Mouse (Mus musculus): ENCODE data around the gene Dchs1.
"Not testable (repeated sequence)": the region's sequence is repeated elsewhere in the genome, so short reads cannot be mapped to it uniquely, and the experiment has no call there.

The Dchs1 gene

DNA sequence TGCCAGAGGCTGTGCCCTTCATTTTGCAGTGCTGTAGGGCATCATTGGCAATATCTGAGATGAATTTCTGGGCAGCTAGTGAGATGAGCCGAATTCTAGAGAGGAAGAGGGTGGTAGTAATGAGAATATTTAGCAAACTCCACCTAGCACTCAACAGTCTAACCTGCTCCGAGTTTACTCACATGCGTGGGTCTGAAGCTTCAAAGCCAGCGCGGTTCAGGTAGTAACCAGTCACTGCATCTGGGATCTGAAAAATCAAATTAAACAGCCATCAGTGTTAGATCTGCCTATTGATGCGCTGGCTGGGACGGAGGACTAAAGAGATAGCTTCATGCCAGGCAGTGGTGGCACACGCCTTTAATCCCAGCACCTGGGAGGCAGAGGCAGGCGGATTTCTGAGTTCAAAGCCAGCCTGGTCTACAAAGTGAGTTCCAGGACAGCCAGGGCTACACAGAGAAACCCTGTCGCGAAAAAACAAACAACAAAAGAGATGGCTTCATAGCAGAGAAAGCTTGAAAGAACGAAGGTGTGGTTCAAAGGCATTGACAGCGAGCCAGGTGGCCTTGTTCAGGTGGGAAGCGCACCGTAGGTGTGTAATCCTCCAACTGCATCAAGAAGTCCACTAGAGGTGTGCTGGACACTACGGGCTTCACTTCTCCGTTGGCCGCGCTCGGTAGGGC lies 44.1 kb downstream of the Dchs1 start:
- not testable (repeated sequence) for DNase-seq (ENCODE audit: low read depth, low spot score)

DNA sequence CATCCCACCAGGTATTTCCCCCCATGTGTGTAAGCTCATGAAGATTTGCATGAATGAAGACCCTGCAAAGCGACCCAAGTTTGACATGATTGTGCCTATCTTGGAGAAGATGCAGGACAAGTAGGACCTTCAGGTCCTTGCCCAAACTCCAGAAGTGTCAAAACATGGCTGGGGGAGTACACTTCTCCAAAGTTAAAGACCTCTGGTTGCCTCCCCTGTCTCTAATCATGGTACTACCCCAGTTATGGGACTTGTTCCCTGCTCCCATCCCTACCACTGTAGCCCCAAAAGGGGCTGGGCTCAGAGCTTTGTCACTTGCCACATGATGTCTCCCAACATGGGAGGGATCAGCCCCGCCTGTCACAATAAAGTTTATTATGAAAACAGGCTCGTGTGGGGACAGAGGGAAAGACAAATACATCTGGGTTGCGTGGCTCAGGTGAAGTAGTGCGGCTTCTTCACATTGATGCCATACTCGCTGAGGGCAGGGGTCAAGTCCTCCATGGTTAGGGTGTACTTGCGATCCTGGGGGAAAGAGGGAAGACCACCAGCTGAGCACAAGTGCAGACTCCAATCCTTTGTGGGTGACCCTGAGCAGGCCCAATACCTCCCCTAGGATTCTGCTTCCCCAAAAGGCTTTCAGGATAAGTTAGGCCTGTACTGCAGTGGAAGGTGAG lies 44.8 kb downstream of the Dchs1 start:
- not testable (repeated sequence) for DNase-seq (ENCODE audit: low read depth, low spot score)

DNA sequence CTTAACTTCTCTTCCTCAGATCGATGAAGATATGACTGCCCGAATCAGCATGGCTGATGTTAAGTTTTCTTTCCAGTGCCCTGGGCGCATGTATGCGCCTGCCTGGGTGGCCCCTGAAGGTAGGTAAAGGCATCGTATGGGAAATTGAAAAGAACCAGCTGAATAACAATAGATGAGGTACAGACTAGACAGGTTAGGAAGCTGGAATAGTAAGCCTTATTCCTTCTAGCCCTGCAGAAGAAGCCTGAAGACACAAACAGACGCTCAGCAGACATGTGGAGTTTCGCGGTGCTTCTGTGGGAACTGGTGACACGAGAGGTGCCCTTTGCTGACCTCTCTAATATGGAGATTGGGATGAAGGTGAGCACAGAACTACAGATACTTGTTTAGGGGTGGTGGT lies 45.5 kb downstream of the Dchs1 start:
- no peak for DNase-seq (ENCODE audit: low read depth, low spot score)

DNA sequence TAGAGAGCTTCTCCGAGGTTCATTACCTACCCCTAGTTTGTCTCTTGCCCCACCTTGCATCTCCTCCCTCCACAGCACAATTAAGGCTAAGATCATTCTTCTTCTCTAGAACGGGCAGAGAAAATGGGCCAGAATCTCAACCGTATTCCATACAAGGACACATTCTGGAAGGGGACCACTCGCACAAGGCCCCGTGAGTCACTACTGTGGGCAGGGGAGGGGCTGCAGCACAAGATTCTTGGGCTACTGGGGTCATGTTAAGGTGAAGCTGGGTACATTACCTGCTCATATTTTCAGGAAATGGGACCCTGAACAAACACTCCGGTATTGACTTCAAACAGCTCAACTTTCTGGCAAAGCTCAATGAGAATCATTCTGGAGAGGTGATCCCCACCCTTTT lies 46.6 kb downstream of the Dchs1 start:
- DNase-seq (ENCODE audit: low read depth, low spot score), result no peak

DNA sequence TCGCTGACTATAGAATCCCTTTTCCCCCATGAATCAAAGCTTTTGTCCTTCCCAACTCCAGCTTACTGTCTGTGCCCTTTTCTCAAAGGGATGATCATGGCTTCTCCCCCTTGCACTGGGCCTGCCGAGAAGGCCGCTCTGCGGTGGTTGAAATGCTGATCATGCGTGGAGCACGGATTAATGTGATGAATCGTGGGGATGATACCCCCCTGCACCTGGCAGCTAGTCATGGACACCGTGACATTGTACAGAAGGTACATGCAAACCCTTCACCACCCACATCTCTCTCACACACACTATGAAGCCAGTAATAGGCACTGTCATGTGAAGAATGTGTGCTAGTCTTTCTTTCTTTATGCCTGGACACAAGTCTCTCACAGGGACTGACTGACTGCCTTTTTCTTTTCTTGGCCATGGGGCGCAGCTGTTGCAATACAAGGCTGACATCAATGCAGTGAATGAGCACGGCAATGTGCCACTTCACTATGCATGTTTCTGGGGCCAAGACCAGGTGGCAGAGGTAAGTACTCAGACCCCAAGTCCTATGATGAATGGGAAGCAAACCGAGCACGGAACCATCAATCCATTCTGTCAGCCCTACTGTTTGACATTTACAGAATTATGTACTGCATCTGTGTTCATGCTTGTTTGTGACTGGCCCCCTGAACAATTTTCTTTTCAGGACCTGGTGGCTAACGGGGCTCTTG lies 47.2 kb downstream of the Dchs1 start:
- DNase-seq (ENCODE audit: low read depth, low spot score), result no peak

DNA sequence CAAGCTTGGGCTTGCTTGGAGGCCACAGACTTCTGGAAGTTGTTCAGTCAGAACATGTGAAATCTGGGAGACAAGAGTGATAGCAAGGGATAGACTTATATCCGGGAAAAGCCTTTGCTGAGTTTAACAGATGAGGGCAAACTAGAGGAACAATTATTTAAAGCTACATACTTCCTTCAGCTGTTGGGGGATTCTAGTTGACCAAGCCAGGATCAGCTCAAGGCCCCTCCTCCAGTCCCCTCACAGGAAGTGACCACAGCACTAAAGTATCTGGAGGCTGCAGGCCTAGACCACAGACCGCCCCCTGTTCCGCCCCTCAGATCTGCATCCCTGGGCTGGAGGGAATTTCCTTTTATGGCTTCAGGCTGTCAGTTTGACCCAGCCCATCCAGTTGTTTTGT lies 48.5 kb downstream of the Dchs1 start:
- peak; percentile 44 for DNase-seq (ENCODE audit: low read depth, low spot score)

DNA sequence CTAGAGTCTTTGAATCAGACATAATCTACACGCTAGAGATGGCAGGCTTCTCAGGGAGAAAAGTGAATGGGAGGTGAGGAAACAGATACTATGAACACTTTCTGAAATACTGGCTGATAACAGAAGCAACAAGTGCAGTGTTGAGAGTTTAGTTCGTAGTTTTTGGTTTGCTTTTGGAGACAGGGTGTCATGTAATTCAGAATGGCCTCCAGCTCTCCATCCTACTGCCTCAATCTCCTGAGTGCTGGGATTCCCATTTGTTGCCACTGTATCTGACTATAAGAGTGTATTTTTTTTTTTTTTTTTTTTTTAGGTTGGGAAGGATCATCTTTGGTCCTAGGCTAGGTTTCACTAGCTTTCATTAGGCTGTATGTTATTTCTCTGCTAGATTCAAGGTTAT lies 49.2 kb downstream of the Dchs1 start:
- no peak for DNase-seq (ENCODE audit: low read depth, low spot score)

DNA sequence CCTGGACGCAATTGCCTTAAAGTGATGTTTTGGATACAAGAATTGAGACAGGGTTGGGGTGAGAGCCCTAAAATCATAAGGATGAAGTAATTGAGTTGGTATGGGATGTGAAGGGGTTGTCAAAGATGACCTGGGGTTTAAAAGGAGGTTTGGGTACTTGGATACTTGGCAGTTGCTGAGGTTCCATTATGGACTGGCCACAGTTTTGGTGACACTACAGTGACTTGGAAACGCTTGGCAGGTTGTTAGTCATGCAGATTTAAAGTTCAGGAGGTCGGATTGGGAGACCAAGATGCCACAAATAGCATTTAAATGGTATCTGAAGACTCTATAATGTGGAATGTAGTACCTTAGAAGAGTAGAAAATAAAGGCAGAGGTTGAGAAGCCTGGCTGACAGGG lies 49.8 kb downstream of the Dchs1 start:
- DNase-seq (ENCODE audit: low read depth, low spot score), result no peak

DNA sequence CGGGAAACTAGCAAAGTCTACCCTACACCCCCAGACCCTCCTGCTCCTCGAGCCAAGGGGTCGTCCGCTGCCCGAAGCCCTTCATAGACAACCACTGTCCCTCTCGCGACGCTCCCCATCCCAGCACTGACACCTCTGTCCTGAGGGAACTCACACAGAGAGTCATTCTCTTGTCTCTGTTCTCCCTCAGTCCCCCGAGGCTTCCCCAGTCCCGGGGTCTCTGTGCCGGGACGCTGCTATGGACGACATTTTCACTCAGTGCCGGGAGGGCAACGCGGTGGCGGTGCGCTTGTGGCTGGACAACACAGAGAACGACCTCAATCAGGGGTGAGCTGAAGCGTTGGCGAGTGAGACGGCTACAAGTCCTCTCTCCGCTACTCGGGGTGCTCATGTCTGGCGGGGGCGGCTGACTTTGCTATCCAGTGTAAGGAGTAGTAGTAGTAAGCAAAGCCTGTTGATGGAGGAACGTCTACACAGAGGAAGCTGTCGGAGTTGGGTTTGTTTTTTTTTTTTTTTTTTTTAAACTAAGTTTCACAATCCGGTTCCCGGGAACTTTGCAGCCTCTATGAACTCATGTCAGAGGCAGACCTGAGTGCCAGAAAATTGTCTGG lies 50.4 kb downstream of the Dchs1 start, which contains the start of gene Rrp8:
Gene Rrp8, minus strand, starts transcription at position 475 of the 611 bp plus-strand sequence.
- peak; percentile 30 for DNase-seq (ENCODE audit: low read depth, low spot score)

DNA sequence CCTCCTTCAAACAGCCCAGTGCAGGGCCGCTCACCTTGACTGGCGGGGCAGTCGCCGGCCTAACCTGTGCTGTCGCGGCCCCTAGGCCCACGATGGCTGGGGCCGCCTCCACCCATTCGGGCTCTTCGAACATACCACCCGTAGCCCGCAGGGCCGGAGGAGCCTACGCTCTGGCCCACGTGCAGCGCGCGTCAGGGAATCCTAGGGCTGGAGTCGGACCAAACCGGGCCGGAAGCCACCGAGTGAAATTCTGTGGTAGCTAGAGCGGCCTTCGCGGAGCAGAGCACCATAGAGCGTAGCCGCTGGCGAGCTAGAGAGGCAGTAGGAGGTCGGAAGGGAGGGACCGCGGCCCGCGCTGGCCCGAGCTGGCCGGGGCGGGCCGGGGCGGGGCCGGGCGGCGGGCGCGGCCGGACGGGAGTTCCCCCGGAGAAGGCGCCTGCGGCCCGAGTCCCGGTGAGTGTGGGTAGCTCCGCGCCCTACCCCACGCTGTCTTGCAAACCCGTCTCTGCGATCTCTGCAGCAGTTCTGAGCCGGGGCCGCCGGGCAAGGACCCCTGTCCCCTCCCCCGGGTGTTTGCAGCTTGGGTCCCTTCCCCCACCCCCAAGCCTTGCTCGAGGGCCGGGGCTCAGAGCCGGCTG lies 51.1 kb downstream of the Dchs1 start, which contains the start of gene Ilk:
Gene Ilk, plus strand, starts transcription at position 329 of the 638 bp plus-strand sequence.
- DNase-seq (ENCODE audit: low read depth, low spot score), result peak; percentile 92

DNA sequence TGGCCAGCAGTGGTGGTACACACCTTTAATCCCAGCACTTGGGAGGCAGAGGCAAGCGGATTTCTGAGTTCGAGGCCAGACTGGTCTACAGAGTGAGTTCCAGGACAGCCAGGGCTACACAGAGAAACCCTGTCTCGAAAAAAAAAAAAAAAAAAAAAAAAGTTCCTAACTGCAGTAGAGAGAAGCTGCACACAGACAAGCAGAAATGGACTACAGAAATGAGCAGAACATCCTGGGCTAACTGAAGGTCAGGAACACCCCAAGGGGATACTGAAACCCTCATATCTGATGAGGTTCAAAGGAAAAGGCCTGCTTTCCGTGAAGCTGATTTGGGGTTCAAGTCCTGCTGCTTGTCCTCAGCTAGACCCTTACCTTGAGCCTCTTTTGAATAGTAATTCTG lies 52.0 kb downstream of the Dchs1 start:
- DNase-seq (ENCODE audit: low read depth, low spot score), result not testable (repeated sequence)

DNA sequence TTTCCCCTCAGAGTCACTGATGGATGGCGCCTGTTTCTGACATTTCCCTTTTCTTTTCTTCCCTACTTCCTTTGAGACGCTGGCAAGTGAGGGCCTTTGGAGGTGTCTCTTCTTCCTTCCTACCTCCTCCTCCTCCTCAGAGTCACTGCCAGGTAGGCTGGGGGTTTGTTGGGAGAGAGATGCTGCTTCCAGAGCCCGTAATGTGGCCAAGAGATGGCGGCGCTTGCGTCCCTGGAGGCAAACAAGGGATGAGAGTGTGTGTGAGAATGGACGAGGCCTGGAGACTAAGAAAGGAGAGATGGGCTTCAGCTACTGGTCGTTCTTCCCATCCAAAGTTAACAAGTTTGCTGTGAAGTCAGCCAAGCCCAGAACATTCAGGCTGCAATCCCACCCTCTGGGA lies 52.6 kb downstream of the Dchs1 start:
- no peak for DNase-seq (ENCODE audit: low read depth, low spot score)

DNA sequence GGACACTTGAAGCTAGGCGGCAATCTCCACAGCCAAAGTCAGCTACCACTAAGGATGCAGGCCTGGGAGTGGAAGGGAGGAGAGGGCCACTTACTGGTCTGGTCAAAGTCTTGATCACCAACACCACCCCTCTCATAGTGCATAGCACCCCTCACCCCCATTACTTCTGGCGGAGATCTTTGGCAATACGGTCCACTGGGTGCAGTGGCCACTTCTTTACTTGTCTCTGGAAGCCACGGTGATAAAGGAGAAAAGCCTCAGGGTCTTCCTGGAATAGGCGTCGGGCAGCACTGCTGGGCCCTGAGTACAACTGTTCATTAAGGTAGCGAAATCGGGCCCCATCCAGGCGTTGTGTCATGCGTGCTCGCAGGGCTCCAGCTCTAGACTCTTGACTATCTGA lies 53.6 kb downstream of the Dchs1 start:
- DNase-seq (ENCODE audit: low read depth, low spot score), result no peak

DNA sequence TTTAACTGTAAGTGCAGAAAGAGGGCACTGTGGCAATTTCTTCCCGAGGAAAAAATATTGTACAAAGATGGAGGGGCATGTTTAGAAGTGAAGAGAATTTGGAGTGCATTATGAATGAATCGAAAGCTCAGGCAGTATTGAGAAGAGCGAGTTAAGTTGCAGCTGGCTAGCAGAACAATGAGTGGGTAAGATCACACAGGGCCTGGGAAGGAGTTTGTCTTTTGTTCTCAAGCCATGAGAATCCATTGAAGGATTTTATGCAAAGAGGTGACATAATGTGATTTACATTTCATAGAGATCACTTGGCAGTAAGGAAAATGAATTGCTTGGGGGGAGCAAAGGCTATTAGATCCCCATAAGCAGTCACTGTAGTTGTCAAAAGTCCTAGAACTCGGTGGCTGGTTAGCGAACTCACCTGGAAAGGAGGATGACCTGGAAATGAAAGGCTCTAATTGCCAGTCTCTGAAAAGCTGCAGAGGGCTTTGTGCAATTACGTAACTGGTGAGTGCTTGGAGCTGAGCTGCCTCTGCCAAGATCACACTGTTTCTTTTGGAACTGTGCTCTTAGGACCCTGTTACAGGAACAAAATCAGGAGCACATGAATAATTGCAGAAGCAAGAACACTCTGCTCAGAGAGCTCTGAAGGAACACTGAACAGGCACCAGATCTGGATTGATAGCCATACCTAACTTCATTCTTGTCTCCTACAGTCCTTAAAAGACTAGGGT lies 58.6 kb downstream of the Dchs1 start:
- DNase-seq (ENCODE audit: low read depth, low spot score), result no peak

DNA sequence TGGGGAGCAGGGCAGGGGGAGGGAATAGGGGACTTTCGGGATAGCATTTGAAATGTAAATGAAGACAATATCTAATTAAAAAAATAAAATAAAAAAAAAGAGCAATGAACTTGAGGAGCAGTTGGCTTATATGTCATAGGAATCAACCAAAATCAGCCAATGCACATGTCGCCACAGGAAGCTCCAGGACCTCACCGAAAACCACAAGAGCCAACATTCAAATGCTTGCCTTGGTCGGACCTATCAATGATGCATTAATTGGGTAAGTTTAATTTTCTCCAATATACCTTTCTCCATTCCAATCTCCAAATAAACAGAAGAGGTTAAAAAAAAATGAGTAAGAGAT lies 60.5 kb downstream of the Dchs1 start:
- no peak for DNase-seq (ENCODE audit: low read depth, low spot score)

DNA sequence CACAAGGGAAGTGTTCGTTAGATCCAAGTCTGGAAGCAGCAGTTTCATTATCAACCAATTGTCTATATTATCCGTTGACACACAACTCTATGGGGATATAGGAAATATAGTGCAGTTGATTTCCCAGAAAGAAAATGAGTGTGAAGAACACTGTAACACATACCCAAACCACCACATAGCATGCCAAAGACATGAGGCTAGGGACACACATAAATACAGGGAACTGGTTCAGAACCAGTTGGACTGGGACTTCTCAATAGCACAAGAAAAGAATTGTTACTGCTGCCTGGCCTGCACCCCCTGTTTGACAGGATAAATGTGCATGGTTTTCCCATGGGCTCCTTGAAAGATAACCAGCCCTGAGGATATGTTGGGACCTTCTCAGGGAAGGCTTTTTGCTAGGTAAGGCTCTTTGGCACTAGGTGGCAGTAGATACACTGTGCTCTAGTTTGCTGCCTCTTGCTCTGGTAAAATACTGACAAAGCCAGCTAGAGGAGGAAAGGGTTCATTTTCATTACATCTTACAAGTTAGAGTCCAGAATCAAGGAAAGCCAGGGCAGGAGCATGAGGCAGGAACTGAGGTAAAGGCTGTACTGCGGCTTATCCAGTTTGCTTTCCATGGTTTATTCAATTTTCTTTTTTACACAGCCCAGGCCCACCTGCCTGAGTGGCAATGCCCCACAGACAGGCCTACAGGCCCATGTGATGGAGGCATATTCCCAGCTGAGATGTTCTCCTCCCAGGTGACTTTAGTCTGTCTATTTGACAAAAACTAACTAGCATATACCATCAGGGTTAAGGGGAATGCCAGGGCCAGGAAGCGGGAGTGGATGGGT lies 61.1 kb downstream of the Dchs1 start:
- peak; percentile 67 for DNase-seq (ENCODE audit: low read depth, low spot score)

DNA sequence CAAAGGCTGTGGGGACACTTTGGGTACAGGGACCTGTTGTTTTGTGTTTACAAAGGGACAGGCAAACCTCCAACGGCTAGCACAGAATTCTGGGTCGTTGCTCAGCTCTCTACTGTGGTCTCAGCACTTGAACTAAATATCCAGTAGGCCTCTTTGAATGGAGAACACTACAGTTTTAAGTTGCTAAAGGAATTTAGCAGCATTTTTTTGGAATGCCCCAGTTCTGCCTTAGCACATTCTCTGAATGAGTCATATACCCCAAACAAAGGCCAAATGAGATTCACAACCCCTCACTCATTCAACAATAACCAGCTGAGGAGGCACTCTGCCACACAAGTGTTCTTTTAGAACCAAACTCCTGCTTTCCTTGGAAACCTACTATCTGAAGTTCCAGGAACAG lies 65.5 kb downstream of the Dchs1 start:
- no peak for DNase-seq (ENCODE audit: low read depth, low spot score)

DNA sequence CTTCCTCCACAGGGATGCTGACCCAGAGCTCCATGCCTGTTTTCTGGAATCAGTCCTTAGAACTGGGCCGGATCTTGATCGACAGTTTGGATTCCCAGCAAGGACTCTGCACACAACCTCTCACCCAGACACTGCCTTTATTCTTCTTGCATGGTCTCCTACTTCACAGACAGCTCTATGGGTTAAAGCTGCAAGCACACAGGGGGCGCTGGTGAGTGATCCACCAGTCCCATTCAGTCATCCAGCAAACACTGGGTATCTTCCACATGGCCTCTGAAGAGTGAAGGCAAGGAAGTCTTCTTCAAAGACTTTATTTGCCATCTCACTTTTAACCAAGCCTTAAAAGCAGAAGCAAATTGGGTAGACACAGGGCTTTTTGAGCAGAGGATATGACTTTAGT lies 72.1 kb downstream of the Dchs1 start:
- DNase-seq (ENCODE audit: low read depth, low spot score), result peak; percentile 14

DNA sequence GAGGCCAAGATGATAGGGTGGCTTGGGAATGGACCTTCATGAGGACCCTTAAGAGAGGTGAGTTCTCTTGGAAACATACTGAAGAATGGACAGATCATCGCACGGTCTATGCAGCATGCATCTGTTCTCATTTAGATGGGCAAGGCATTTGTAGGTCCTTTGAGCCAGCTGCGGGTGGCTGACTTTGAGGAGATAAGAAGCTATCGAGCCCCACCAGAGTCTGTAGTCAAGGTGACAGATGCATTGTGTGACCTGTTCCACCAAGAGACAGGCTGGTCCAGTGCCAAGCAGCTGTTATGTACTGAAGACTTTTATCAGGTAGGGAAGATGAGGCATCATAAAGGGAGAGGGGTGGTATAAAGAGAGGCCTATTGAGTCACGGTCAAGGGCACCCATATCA lies 78.7 kb downstream of the Dchs1 start:
- no peak for DNase-seq (ENCODE audit: low read depth, low spot score)

DNA sequence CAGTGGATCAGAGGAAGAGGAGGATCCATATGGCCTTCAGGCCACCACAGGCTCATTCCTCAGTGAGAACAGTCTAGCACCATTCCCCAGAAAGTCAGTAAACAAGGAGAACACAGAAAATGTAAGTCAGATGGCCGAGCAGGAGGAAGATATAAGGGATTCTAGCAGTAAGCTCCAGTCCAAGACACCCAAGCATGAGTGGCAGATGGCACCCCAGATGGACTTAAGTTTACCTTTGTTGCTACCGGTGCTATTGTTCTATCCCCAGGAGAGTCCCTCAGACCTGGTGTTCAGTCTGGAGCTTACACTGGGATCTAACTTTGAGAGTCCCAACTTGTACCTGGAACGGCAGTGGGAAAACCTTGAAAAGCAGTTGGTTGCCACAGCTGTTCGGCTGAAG lies 83.6 kb downstream of the Dchs1 start:
- DNase-seq (ENCODE audit: low read depth, low spot score), result no peak
